Mouse (Mus musculus) CD4-positive, CD25-positive, alpha-beta regulatory T cell, adult 2 months (primary cell): ENCODE results near the gene Rad51c.
A peak's percentile ranks its signal among the peaks of the same experiment; 100 is the strongest.
"Not testable (repeated sequence)": the region's sequence is repeated elsewhere in the genome, so short reads cannot be mapped to it uniquely, and the experiment has no call there.

Source experiments
- DNase-seq: peaks from one replicate; pipeline ENCODE4 v3.0.0-alpha.2; 2012; ENCODE audit warnings: low read depth, low spot score

The Rad51c gene

DNA sequence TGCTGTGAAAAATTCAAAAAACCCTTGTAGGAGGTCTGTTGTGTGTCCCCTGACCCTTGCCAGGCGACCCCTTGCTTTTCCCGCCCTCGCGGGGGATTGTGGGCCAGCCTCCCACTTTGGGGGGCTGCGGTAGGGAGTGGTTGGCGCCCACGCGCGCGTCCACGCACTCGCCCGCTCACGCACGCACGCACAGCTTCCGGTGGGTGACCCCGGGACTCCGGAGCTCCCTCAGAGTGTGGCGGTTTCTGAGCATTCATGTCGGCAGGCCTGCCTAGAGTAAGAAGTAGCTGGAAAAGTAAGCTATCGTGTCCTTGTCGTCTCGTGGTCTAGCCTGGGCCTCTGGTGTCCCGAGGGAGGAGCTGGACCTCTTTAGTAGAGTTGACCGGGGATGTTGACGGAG, at the start of gene Rad51c, which contains the start of gene Tex14:
Gene Rad51c, minus strand, starts transcription at position 79 of the 400 bp plus-strand sequence.
Gene Tex14, plus strand, starts transcription at position 190 of the 400 bp plus-strand sequence.
- DNase-seq: no peak

DNA sequence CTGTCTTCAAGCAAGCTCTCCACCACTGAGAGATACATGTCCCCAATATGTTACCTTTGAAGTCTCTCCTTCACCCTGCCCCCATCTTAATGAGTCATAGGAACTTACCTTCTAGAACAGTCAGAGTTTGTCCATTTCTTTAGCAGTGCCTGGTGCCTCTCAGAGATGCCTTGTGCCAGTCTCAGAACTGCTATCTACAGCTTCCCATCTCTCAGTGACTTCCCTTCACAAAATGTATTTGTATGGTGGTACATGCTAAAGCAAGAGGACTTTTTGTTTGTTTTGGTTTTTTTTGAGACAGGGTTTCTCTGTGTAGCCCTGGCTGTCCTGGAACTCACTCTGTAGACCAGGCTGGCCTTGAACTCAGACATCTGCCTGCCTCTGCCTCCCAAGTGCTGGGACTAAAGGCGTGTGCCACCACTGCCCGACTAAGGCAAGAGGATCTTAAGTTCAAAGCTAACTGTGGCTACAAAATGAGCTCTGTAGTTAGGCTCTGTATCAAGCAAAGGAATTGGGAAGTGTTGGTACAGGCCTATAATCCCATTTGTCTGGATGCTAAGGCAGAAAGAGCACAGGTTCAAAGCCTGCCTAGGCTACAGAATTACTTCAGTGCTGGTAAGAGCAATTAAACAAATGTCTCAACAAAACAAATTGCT, 49.4 kb upstream of the Rad51c start:
- peak; percentile 61 for DNase-seq

DNA sequence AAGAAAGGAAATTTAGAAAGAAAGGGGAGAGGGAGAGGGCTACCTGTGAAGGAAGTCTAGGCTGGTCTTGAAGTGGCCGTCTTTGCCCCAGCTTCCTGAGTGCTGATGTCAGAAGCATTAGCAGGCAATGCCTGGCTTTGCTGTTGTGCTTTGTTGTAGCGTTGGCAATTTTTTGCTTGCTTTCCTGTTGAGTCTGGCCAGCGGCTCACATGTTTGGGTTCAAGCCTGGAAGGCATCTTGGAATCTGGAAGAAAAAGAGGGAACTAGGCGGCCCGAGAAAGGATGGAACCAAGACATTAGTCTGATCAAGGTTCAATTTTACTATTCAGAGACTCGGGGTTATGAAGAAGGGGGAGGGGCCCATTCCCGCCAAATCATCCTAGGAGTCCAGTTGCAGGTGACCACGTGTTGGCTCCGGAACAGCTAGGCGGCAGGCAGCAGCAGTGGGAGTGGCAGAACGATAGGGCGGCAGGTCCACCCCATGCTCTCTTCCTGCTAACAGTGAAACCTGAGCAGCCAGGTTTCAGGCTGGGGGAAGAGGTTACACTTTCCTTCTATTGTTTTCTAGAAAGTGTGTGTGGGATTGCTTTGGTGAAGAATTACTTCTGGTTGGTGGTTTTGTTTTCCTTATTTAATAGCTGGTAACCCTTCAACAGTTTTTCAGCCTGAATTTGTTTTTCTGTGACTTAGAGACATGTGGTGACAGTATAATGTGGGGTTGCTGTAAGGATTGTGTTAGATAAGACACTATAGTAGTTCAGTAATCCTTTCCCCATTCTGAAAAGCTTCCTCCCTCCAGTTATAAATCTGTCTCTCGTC, 48.7 kb upstream of the Rad51c start:
- DNase-seq: peak; percentile 34

DNA sequence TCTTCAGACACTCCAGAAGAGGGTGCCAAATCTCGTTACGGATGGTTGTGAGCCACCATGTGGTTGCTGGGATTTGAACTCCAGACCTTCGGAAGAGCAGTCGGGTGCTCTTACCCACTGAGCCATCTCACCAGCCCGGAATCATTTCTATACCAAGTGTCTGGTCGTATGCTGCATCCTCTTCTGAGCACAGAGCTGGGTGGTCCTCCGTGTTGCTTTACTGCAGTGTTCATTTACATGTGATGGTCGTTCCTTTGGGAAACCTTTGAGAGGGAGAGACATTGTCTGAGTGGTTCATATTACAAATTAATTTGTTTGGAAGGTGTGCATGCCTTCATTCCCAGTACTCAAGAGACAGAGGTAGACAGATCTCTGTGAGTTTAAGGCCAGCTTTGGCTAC, 48.0 kb upstream of the Rad51c start:
- not testable (repeated sequence) for DNase-seq

DNA sequence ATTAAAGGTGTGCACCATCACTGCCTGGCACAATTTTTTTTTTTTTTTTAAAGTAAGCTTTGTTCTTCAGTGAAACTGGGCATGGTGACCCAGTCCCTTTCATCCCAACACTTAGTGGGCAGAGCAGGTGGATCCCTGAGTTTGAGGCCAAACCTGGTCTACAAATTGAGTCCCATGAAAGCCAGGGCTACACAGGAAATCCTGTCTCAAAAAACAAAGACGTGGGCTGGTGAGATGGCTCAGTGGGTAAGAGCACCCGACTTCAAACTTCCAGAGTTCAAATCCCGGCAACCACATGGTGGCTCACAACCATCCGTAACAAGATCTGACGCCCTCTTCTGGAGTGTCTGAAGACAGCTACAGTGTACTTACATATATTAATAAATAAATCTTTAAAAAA, 45.1 kb upstream of the Rad51c start:
- DNase-seq: peak; percentile 30

DNA sequence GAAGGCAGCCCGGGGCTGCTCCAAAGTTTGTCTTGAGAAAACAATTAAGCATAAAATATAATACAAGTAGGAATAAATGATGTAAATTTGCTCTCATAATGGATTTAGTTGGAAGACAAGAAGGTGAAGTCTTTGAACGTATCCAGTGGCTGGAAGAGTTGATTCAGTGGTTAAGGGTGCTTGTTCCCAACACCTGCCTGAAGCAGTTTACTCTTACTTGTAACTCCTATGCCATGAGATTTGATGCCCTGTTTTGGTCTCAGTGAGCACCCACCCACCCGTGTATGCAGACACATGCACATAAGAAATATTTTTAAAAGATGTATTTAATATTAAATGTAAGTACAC, 44.4 kb upstream of the Rad51c start:
- DNase-seq: no peak

DNA sequence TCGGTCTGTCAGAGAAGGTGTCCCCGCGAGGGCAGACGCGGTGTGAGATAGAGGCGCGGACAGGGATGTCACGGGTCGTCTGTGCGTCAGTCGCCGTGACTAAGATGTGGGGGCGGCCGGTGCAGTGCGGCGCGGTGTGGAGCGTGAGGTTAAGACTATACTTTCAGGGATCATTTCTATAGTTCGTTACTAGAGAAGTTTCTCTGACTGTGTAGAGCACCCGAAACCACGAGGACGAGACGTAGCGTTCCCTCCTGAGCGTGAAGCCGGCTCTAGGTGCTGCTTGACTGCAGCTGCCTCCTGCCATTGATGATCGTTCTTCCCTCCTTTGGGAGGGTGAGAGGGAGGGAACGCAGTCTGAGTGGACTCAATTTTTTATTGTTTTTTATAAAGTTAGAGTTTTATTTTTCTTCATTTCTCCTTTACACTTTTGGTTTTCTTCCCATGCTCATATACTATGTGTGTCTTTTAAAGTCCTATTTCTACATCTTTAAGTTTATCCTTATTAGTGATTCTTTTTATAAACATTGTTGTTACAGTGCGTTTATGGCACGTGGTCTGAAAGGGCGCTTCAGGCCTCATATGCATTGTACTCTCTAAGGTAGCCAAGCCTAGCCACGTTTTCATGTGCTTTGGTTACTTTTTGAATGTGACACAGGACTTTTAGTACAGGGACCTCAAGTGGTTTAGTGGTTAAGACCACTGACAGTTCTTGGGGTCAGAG, 43.9 kb upstream of the Rad51c start:
- DNase-seq: peak; percentile 78

DNA sequence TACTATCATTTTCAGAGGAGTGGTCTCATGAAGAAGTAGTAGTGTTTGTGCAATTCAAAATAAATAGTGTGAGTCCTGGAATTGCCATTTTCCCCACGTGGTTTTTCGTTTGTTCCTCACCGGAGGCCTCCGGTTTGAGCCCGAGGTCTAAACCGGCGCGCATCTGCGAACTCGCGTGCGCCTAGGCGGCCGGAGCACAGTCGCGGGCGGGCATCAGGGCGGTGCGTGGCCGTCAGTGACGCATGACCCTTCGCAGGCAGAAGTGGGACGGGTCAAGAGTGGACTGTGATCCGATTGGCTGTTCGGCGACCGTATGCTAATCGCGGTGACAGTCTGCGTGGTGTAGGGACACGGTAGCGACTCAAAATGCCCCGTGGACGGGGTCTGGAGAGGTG, 43.3 kb upstream of the Rad51c start:
- peak; percentile 75 for DNase-seq

DNA sequence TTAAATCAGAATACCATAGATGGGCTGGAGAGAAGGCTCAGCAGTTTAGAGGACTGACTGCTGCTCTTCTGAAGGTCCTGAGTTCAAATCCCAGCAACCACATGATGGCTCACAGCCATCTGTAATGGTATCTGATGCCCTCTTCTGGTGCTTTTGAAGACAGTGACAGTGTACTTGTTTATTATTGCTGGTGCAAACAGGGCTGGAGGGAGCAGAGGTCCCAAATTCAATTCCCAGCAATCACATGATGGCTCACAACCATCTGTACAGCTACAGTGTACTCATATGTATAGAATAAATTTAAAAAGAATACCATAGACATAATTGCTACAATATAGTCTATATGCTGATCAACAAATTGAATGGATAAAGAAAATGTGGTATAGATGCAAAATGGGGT, 42.7 kb upstream of the Rad51c start:
- no peak for DNase-seq

DNA sequence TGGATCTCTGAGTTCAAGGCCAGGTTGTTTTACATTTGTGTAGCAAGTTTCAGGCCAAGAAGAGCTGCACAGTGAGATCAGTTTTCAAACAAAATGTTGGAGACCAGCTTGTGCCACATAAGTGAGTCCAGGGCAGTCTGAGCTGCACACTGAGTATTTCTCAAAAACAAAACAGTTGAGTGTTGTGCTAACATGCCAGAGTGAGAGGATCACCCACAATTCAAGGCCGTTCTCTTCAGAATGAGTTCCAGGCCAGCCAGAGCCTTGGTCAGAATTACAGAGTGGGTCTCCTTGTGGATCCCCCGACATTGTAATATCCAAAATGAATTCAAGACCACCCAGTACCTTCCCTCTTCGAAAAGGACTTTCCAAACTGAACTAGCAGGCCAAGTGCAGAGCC, 41.4 kb upstream of the Rad51c start:
- no peak for DNase-seq

DNA sequence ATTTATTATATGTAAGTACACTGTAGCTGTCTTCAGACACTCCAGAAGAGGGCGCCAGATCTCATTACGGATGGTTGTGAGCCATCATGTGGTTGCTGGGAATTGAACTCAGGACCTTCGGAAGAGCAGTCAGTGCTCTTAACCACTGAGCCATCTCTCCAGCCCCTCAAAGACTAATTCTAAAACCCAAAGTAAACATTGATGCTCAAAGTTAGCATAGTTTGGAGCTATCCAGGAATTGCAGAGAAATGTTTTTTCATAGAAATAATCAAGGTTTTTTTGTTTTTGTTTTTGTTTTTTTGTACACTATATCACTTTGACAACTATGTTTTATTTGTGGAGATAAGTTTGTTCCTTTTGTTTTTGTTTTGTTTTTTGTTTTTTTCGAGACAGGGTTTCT, 40.8 kb upstream of the Rad51c start:
- not testable (repeated sequence) for DNase-seq

DNA sequence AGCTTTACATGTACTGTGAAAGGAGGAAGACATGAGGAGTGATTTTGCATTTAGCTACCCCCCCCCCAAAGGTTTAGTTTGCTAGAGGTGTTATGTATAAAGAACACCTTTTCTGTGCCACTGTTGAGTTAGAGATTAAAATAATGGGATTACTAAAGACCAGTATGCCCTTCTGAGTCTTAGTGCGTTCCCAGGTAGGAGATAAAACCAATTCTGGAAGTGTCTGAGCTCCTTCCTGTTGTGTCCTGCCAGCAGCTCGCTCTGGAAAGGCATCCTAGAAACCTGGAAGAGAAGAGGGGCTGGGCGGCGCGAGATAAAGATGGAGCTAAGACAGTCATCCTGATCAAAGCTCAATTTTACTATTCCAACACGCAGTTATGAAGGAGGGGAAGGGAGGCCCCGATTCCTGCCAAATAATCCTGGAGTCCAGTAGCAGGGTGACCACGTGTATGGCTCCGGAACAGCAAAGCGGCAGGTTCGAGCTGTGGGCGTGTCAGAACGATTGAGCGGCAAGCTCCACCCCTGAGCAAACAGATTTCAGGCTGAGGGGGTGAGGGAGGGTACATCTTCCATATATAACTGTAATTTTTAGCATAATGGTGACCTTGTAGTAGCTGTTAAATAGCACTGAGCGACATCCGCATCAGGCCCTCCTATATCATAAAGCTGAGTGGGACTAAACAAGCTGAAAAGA, 40.1 kb upstream of the Rad51c start:
- DNase-seq: no peak

DNA sequence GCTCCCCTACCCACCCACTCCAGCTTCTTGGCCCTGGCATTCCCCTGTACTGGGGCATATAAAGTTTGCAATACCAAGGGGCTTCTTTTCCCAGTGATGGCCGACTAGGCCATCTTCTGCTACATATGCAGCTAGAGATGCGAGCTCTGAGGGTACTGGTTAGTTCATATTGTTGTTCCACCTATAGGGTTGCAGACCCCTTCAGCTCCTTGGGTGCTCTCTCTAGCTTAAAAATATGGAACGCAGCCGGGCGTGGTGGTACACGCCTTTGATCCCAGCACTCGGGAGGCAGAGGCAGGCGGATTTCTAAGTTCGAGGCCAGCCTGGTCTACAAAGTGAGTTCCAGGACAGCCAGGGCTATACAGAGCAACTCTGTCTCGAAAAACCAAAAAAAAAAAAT, 39.3 kb upstream of the Rad51c start:
- DNase-seq: not testable (repeated sequence)

DNA sequence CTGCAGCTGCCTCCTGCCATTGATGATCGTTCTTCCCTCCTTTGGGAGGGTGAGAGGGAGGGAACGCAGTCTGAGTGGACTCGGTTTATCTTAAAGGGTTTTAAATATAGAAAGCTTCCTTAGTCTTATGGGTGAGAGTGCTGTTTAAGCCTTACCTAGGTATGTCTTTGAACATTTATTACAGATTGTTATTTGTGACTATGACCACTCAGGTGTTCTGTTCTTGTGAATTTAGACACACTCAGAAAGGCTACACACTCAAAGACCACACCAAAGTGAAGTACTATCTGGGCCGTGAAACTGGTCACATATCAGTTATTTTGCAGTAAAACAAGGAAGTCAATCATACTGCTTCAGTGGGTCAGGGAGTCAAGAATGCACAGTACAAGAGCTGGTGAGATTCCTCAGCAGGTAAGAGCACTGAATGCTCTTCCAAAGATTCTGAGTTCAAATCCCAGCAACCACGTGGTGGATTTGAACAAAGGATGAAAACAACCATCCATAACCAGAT, 38.7 kb upstream of the Rad51c start:
- peak; percentile 80 for DNase-seq

DNA sequence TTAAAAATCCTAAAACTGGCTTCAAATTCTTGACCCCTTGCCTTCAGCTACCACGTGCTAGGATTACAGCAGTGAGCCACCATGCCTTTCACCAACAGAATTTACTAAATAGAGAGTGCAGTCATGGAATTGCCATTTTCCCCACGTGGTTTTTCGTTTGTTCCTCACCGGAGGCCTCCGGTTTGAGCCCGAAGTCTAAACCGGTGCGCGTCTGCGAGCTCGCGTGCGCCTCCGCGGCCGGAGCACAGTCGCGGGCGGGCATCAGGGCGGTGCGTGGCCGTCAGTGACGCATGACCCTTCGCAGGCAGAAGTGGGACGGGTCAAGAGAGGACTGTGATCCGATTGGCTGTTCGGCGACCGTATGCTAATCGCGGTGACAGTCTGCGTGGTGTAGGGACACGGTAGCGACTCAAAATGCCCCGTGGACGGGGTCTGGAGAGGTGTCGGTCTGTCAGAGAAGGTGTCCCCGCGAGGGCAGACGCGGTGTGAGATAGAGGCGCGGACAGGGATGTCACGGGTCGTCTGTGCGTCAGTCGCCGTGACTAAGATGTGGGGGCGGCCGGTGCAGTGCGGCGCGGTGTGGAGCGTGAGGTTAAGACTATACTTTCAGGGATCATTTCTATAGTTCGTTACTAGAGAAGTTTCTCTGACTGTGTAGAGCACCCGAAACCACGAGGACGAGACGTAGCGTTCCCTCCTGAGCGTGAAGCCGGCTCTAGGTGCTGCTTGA, 38.1 kb upstream of the Rad51c start:
- peak; percentile 86 for DNase-seq

DNA sequence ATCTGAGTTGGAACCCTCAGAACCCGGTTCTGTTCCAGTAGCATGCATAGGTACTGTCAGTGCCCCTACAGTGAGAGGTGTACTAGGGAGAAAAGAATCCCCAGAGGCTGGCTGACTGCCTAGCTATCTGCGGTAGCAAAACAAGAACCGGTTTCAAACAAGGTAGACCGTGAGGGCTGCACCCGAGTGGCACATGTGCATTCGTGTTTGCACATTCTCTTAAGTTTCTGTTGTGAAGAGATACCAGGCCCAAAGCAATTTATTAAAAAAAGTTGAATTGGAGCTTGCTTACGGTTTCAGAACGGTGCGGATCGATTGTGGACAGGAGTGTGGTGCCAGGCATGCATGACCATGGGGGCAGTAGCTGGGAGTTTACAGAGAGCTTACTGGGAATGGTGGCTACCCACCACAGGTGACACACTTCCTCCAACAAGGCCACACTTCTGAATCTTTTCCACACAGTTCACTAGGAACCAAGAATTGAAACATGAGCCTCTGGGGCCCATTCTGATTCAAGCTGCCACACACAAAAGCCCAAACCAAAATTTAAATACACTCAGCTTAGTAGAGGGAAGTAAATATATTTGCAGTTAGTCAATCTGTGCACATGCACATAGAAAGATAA, 35.2 kb upstream of the Rad51c start:
- no peak for DNase-seq

DNA sequence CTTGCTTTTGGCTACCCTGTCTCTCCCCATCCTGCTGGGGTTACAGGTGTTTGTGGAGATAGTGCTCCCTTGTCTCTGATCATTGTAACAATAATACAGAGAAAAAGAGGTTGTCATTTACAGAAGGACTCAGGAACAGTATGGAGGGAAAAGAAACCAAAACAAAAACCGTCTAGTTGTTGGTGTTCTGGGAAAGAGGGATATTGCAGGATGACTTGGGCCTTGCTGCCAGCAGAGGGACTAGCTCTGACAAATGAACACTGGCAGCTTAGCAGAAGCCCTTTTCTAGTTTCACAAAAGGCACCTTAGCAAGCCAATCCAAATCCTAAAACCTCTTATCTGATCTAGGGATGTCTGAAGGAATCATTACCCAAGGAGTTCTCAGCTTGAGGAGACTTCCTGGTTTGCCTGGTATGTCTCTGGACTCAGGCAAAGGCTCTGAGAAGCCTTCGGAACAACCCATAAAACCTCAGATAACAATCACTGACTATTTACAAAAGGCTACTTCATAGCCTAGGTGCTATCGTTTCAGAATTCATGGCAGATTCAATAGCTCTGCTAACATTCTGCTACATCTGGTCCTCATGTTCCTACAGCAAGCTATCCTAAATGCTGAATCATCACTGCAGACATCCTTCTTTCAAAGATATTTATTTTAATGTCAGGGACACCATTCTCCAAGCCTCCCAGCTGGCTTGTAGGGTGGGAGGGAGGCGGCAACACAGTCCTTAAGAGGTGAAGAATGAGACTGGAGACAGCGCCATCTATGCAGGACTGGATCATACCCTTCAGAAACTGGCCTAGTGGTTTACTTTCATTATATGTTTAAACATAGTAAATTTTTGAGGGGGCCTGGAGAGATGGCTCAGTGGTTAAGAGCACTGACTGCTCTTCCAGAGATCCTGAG, 31.8 kb upstream of the Rad51c start:
- no peak for DNase-seq

DNA sequence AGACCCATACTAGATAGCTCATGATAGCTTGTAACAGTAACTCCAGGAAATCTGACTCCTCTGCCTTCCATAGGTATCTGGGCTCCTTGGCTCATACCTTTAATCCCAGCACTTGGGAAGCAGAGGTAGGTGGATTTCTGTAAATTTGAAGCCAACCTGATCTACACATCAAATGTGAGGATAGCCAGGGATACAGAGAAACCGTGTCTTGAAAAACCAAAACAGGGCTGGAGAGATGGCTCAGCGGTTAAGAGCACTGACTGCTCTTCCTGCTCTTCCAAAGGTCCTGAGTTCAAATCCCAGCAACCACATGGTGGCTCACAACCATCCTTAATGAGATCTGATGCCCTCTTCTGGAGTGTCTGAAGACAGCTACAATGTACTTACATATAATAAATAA, 30.4 kb upstream of the Rad51c start:
- not testable (repeated sequence) for DNase-seq

DNA sequence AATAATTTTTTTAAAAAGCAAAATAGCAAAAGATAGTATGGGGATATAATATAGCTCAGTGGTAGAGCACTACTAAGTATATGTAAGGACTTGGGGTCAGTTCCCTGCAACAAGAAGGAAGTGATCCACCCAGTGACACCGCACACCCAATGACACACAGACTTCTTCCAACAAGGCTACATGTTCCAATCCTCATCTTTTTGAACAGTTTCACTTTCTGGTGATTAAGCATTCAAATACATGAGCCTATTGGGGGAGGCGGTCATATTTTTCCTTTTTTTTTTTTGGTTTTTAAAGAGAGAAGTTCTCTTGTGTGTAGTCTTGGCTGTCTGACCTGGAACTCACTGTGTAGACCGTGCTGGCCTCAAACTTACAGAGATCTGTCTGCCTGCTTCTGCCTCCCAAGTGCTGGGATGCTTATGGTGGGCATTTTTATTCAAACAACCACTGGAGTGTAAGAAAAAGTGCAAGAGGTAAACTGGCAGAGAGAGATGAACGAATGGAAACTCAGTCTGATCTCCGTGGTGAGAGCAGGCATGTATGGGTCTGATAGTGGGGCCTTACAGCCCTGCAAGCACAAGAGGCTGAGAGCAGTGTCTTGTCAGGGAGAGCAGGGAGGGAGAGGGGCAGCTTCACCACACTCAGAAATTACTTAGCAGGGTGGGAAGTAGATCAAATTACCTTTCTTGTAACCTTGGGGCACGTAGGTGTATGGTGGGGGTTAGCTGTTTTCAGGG, 28.3 kb upstream of the Rad51c start:
- no peak for DNase-seq
